ENCODE assay signal across 10 mouse cellular contexts in genomic region chr9:73102181-73102580, GRCm38 (mm10). TPM values are rescaled to one million over a fixed set of nuclear protein-coding genes. Genes with fewer than 3 reads are reported as not detected.
DNase-seq lines count a peak whose midpoint lies in the region; ATAC-seq and TF ChIP-seq lines count a peak whose summit lies in the region.
"Had no signal": no experiment of that assay in that cellular context is flagged by ENCODE, and none has a peak within 500 bp of the region (broad histone marks: within the 10 kb centered on the region; RNA-seq: fewer than 3 reads in every experiment).

TSS of gene Gm20509 (plus strand) at chr9:73102470.

- ATAC-seq in heart, embryonic 14.5 days (ENCODE audit: insufficient number of reproducible peaks, insufficient read depth, low FRiP score, low read depth) = no peak
- no peak for ATAC-seq in liver, embryonic 16.5 days (ENCODE audit: low read depth)
- no peak for ATAC-seq in CD4-positive, CD25-positive, alpha-beta regulatory T cell, adult 4 months

- 84% methylated on average over 4 of the region's 4 CpGs for WGBS in heart, embryonic 14.5 days
- 91% methylated on average over 4 of the region's 4 CpGs for whole genome bisulfite sequencing in hindbrain, embryonic 10.5 days
- WGBS in liver, embryonic 16.5 days (ENCODE audit: insufficient replicate concordance) = 77% methylated on average over 4 of the region's 4 CpGs

- no peaks in the 10 kb centered on the region for H3K9me3 ChIP-seq in heart, embryonic 14.5 days (ENCODE audit: control insufficient read depth, low read length)
- H3K9me3 ChIP-seq in ES-E14 (ENCODE audit: control insufficient read depth, insufficient read depth, low read depth, low read length) = no peaks in the 10 kb centered on the region
- no peaks in the 10 kb centered on the region for H3K9me3 ChIP-seq in hindbrain, embryonic 10.5 days
- no peaks in the 10 kb centered on the region for H3K9me3 ChIP-seq in liver, embryonic 16.5 days (replicated peaks; ENCODE audit: control insufficient read depth, low read length)

- peak within 1 kb of the TSS; percentile 54 for H3K9ac ChIP-seq in heart, embryonic 14.5 days (ENCODE audit: low read length)
- peak within 1 kb of the TSS; percentile 72 for H3K9ac ChIP-seq in ES-E14 (ENCODE audit: insufficient read depth, low read depth, low read length, poor library complexity, severe bottlenecking)
- H3K9ac ChIP-seq in liver, embryonic 16.5 days (ENCODE audit: low read depth, low read length) = peak within 1 kb of the TSS; percentile 36; the same call in 1 of the 2 replicates

- peak within 1 kb of the TSS; percentile 90 for H3K4me2 ChIP-seq in heart, embryonic 14.5 days (ENCODE audit: low read length)
- peak within 1 kb of the TSS; percentile 70 for H3K4me2 ChIP-seq in liver, embryonic 16.5 days (ENCODE audit: low read depth, low read length)

- no peak for DNase-seq in heart, adult 8-10 months (ENCODE audit: low spot score)
- no peak for DNase-seq in ES-E14 (ENCODE audit: low read depth, low spot score)
- no peak for DNase-seq in hindbrain, embryonic 10.5 days (ENCODE audit: low spot score)
- DNase-seq in frontal cortex, adult 2 months (ENCODE audit: extremely low spot score in 1 of 2, low spot score in 1 of 2) = no peak
- DNase-seq in layer of hippocampus, postnatal 14 days (ENCODE audit: low spot score in 2 of 2) = no peak

- H3K27me3 ChIP-seq in heart, embryonic 14.5 days (ENCODE audit: control insufficient read depth, insufficient read depth, low read length) = peaks cover 28% of the 10 kb centered on the region
- peaks cover 53% of the 10 kb centered on the region for H3K27me3 ChIP-seq in hindbrain, embryonic 10.5 days (ENCODE audit: insufficient read depth, poor library complexity, severe bottlenecking)
- peaks cover 29% of the 10 kb centered on the region for H3K27me3 ChIP-seq in liver, embryonic 16.5 days (ENCODE audit: control insufficient read depth, insufficient read depth, low read depth, low read length)
- H3K27me3 ChIP-seq: CH12.LX had no signal

- no peak within 1 kb of the TSS for H3K27ac ChIP-seq in heart, embryonic 14.5 days (replicated peaks in 1 of 2; ENCODE audit: control insufficient read depth in 1 of 2, insufficient read depth in 1 of 2, low read depth in 2 of 2, low read length in 2 of 2)
- no peak within 1 kb of the TSS; the same call in 1 of the 2 replicates for H3K27ac ChIP-seq in ES-E14 (ENCODE audit: insufficient read depth, low read depth, low read length, poor library complexity, severe bottlenecking)
- H3K27ac ChIP-seq in hindbrain, embryonic 10.5 days = peak within 1 kb of the TSS; percentile 82
- no peak within 1 kb of the TSS for H3K27ac ChIP-seq in liver, embryonic 16.5 days (ENCODE audit: low read length)

- peak within 1 kb of the TSS; percentile 47 to 51 for H3K4me3 ChIP-seq in heart, embryonic 14.5 days (ENCODE audit: control insufficient read depth in 1 of 2, insufficient read depth in 1 of 2, low read depth in 1 of 2, low read length in 2 of 2)
- H3K4me3 ChIP-seq in ES-E14 (ENCODE audit: insufficient read depth in 1 of 2, low read depth in 1 of 2, low read length in 2 of 2, poor library complexity in 1 of 2, severe bottlenecking in 1 of 2) = peak within 1 kb of the TSS; percentile 57 to 75
- H3K4me3 ChIP-seq in hindbrain, embryonic 10.5 days = peak within 1 kb of the TSS; percentile 63
- H3K4me3 ChIP-seq in liver, embryonic 16.5 days (ENCODE audit: low read depth, low read length) = peak within 1 kb of the TSS; percentile 50

- no peaks in the 10 kb centered on the region for H3K36me3 ChIP-seq in heart, embryonic 14.5 days (ENCODE audit: control insufficient read depth, insufficient read depth, low read length)
- H3K36me3 ChIP-seq in ES-E14 (ENCODE audit: control insufficient read depth, insufficient read depth, low read length, poor library complexity, severe bottlenecking) = no peaks in the 10 kb centered on the region
- H3K36me3 ChIP-seq in hindbrain, embryonic 10.5 days = no peaks in the 10 kb centered on the region
- no peaks in the 10 kb centered on the region for H3K36me3 ChIP-seq in liver, embryonic 16.5 days (ENCODE audit: control insufficient read depth, insufficient read depth)

- peaks cover 0 to 5% of the 10 kb centered on the region in 2 experiments; a peak in 1 of 4 replicates for H3K4me1 ChIP-seq in heart, embryonic 14.5 days (ENCODE audit: control insufficient read depth in 2 of 2, insufficient read depth in 2 of 2, low read length in 2 of 2)
- peaks cover 9 to 19% of the 10 kb centered on the region in 2 experiments for H3K4me1 ChIP-seq in ES-E14 (ENCODE audit: control insufficient read depth in 2 of 2, insufficient read depth in 2 of 2, low read length in 2 of 2, poor library complexity in 1 of 2)
- peaks cover 11% of the 10 kb centered on the region for H3K4me1 ChIP-seq in hindbrain, embryonic 10.5 days (replicated peaks)
- H3K4me1 ChIP-seq in liver, embryonic 16.5 days (ENCODE audit: control insufficient read depth, low read depth, low read length) = no peaks in the 10 kb centered on the region

- in situ Hi-C loops in ES-E14 (cut with MboI; ENCODE audit: low sequenced_read_pairs in 2 of 2, unreplicated experiment in 2 of 2) = no loop called here

TF ChIP-seq in ES-E14, 5 proteins besides CTCF, POLR2A, EP300 and RAD21:
- TF ChIP-seq CHD2 (IDR thresholded peaks at IDR 0.05; ENCODE audit: low read depth, low read length) (no peak), HCFC1 (IDR thresholded peaks at IDR 0.05; ENCODE audit: borderline replicate concordance, insufficient read depth, low read length) (no peak), ZNF384 (IDR thresholded peaks at IDR 0.05; ENCODE audit: low read depth, low read length) (no peak), ZC3H11A (IDR thresholded peaks at IDR 0.05; ENCODE audit: borderline replicate concordance, low read depth, low read length) (no peak), MAFK (IDR thresholded peaks at IDR 0.05; ENCODE audit: insufficient read depth, low read depth, low read length) (no peak)

RNA-seq across cellular contexts. Expression of gene Gm20509, which starts in this region (rescaled TPM):
- not detected in 2 replicates for polyA plus RNA-seq in heart, embryonic 14.5 days (2014; fragmentation: Nextera tagmentation; extraction: Ambion mirVana)
- total RNA-seq in heart, adult 8-10 months (2022) = not detected
- not detected in 2 replicates for total RNA-seq in ES-E14 (2012; rRNA removed)
- not detected in 2 replicates for polyA plus RNA-seq in hindbrain, embryonic 10.5 days (2016; fragmentation: Nextera tagmentation; extraction: Ambion mirVana)
- not detected in 2 replicates for polyA plus RNA-seq in liver, embryonic 16.5 days (2015; fragmentation: Nextera tagmentation; extraction: Ambion mirVana)
- polyA plus RNA-seq in CD4-positive, CD25-positive, alpha-beta regulatory T cell, adult 4 months (2017; shearing (Covaris generic)) = not detected
- polyA plus RNA-seq in frontal cortex, adult 2 months (2012; rRNA removed) = not detected in 2 replicates
- total RNA-seq in layer of hippocampus, postnatal 14 days (2021) = under 1 TPM; 0.79 to 0.90 TPM
- total RNA-seq: CH12.LX; hematopoietic stem cell, adult 5-6 weeks had no signal
